Mouse (Mus musculus) common myeloid progenitor, adult 5-6 weeks (primary cell): ENCODE measurements around the gene BC016579. TPM values are rescaled to one million over a fixed set of nuclear protein-coding genes. Genes with fewer than 3 reads are reported as not detected.

ENCODE experiments used
- ATAC-seq: replicated peaks from 2 replicates; pipeline ENCODE4 v1.8.0; 2016; ENCODE audit warnings: low read depth, mild to moderate bottlenecking, moderate TSS enrichment, inconsistent platforms; ENCODE audit not compliant: poor library complexity, severe bottlenecking
- total RNA-seq: library from RNA; stranded (forward); fragments of 200-1000, 187-1606 nt; gene quantifications from 2 replicates; pipeline ENCODE4 v1.2.3, GENCODE M21; 2017

BC016579 gene
- 0.29 and 1.2 TPM in 2 replicates for total RNA-seq

- peak; percentile 40 for ATAC-seq
Observed at GRCm38 (mm10) chr16:45653934-45654332, at the start of gene BC016579. Gene BC016579 (minus strand): TSS chr16:45654068.

- ATAC-seq: no peak
Observed at GRCm38 (mm10) chr16:45699301-45699700, 45.4 kb upstream of the BC016579 start.

- ATAC-seq: no peak
Observed at GRCm38 (mm10) chr16:45697996-45698395, 44.1 kb upstream of the BC016579 start.

GRCm38 (mm10) chr16:45695445-45696160 is 41.7 kb upstream of the BC016579 start:
- ATAC-seq: no peak

GRCm38 (mm10) chr16:45693558-45693957 is 39.7 kb upstream of the BC016579 start, which contains the start of gene Tmprss7:
Gene Tmprss7 (minus strand): TSS chr16:45693658.
- no peak for ATAC-seq

GRCm38 (mm10) chr16:45692851-45693250 is 39.0 kb upstream of the BC016579 start:
- ATAC-seq: no peak

GRCm38 (mm10) chr16:45690178-45690577 is 36.3 kb upstream of the BC016579 start:
- ATAC-seq: no peak

GRCm38 (mm10) chr16:45686833-45687232 is 33.0 kb upstream of the BC016579 start:
- ATAC-seq: no peak

GRCm38 (mm10) chr16:45685295-45685694 is 31.4 kb upstream of the BC016579 start:
- ATAC-seq: no peak

- ATAC-seq: peak; percentile 82
Observed at GRCm38 (mm10) chr16:45684815-45685214, 30.9 kb upstream of the BC016579 start.

- ATAC-seq: peak; percentile 95
Observed at GRCm38 (mm10) chr16:45676462-45676861, 22.6 kb upstream of the BC016579 start.

- ATAC-seq: no peak
Observed at GRCm38 (mm10) chr16:45670005-45670404, 16.1 kb upstream of the BC016579 start.

- peak; percentile 59 for ATAC-seq
Observed at GRCm38 (mm10) chr16:45668178-45668577, 14.3 kb upstream of the BC016579 start.

GRCm38 (mm10) chr16:45666136-45666535 is 12.3 kb upstream of the BC016579 start:
- peak; percentile 91 for ATAC-seq

- no peak for ATAC-seq
Observed at GRCm38 (mm10) chr16:45662381-45662780, 8.5 kb upstream of the BC016579 start.

GRCm38 (mm10) chr16:45659596-45659995 is 5.7 kb upstream of the BC016579 start:
- no peak for ATAC-seq

- ATAC-seq: no peak
Observed at GRCm38 (mm10) chr16:45658248-45658647, 4.4 kb upstream of the BC016579 start.

- peak; percentile 53 for ATAC-seq
Observed at GRCm38 (mm10) chr16:45657574-45658159, 3.8 kb upstream of the BC016579 start.

GRCm38 (mm10) chr16:45654465-45654864 is 597 bp upstream of the BC016579 start:
- ATAC-seq: no peak

- ATAC-seq: peak; percentile 55
Observed at GRCm38 (mm10) chr16:45653009-45653933, 597 bp downstream of the BC016579 start.
